Mouse (Mus musculus) intestine, postnatal 0 days (tissue): ENCODE data around the gene Cog5. TPM values are rescaled to one million over a fixed set of nuclear protein-coding genes. Genes with fewer than 3 reads are reported as not detected.

Experiments
- ATAC-seq: fragments of 200-750 bp; cut with Nextera tagmentation; 2 replicates; pipeline ENCODE4 v1.8.0; 2017; ENCODE audit warnings: mild to moderate bottlenecking, moderate TSS enrichment, moderate library complexity
- H3K27ac ChIP-seq: fragments of 300-500 bp; sonication (generic); 2 replicates; pipeline ENCODE4 v1.5.1; 2014; ENCODE audit warnings: mild to moderate bottlenecking, low read depth, low read length, moderate library complexity
- H3K27me3 ChIP-seq: fragments of 300-500 bp; sonication (generic); replicated peaks from 2 replicates; pipeline ENCODE4 v1.6.1; 2014; ENCODE audit warnings: low read length, mixed read lengths; ENCODE audit not compliant: control insufficient read depth, insufficient read depth
- H3K36me3 ChIP-seq: fragments of 300-500 bp; sonication (generic); 2 replicates; pipeline ENCODE4 v1.6.1; 2014; ENCODE audit warnings: mild to moderate bottlenecking, moderate library complexity; ENCODE audit not compliant: control insufficient read depth, insufficient read depth
- H3K4me1 ChIP-seq: fragments of 300-500 bp; sonication (generic); replicated peaks from 2 replicates; pipeline ENCODE4 v1.6.1; 2014; ENCODE audit warnings: antibody characterized with exemption, low read length, mixed read lengths; ENCODE audit not compliant: control insufficient read depth, insufficient read depth
- H3K4me2 ChIP-seq: fragments of 300-500 bp; sonication (generic); replicated peaks from 2 replicates; pipeline ENCODE4 v1.6.1; 2014; ENCODE audit warnings: low read depth, mild to moderate bottlenecking, moderate library complexity
- H3K4me3 ChIP-seq: fragments of 300-500 bp; sonication (generic); 2 replicates; pipeline ENCODE4 v1.5.1; 2014; ENCODE audit warnings: low read depth, low read length
- H3K9ac ChIP-seq: fragments of 300-500 bp; sonication (generic); 2 replicates; pipeline ENCODE4 v1.6.1; 2014; ENCODE audit warnings: mild to moderate bottlenecking, low read depth, low read length
- H3K9me3 ChIP-seq: fragments of 300-500 bp; sonication (generic); 2 replicates; pipeline ENCODE4 v1.6.1; 2016; ENCODE audit warnings: mixed run types; ENCODE audit not compliant: control insufficient read depth
- CTCF ChIP-seq: sonication (generic); IDR thresholded peaks from 2 replicates; pipeline ENCODE4 v1.5.1; 2016; ENCODE audit warnings: low read depth, mild to moderate bottlenecking, control low read depth, antibody characterized with exemption, moderate library complexity
- WGBS: fragments of 180-500 bp; shearing (Covaris S2); extraction: QIAGEN DNeasy Blood & Tissue Kit; methylation state at CpG from one replicate; pipeline ENCODE4 v1.1.7; 2014; 5-methylcytosine and 5-hydroxymethylcytosine counted together
- polyA plus RNA-seq: library from polyadenylated mRNA; unstranded; fragments of >200 nt; fragmentation: Nextera tagmentation; extraction: Ambion mirVana; gene quantifications from 2 replicates; pipeline ENCODE4 v1.2.1, GENCODE M21; 2015

Gene Cog5
- polyA plus RNA-seq, 1 experiment from 2014 or later: 16.4 TPM

- H3K9ac ChIP-seq: no peak overlapping the region
- 0 out of 2 replicates have a peak, but pooled peaks cover 4% of the 10 kb centered on the region for H3K36me3 ChIP-seq
- TF ChIP-seq CTCF: no peak
- no peak overlapping the region for H3K4me3 ChIP-seq
- ATAC-seq: no peak
- H3K4me1 ChIP-seq: no peaks in the 10 kb centered on the region
- H3K27me3 ChIP-seq: no peaks in the 10 kb centered on the region
- no peak overlapping the region for H3K27ac ChIP-seq
- no peaks in the 10 kb centered on the region for H3K9me3 ChIP-seq
- H3K4me2 ChIP-seq: no peak overlapping the region
- 80% methylated on average over 7 of the region's 7 CpGs for WGBS
Observed at GRCm38 (mm10) chr12:31897456-31897855, 242.8 kb downstream of the Cog5 start.

DNA sequence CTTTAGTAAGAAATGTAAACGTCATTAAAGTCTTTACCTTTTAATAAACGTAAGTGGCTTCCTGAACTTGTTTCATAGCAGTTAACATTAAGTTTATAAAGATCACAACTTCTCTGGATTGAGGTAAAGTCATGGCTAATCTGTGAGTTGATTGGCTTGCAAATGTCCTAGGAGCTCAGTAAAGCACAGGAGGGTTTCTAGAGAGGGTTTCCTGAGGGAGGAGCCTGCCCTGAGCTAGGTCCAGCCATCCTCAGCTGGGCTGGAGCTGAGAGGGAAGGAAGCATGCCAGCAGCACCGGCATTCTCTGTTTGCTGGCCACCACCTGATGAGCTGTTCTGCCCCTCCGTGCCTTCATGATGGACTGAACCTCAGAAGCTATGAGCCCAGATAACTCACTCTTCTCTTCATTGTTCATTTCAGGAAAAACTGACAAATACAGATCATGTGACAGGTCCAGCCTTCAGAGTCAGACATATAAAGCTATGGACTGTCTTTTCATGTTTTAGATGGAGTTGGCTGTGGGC lies 245.8 kb downstream of the Cog5 start:
- no peak overlapping the region for H3K9ac ChIP-seq
- H3K4me1 ChIP-seq: no peaks in the 10 kb centered on the region
- no peak overlapping the region for H3K4me3 ChIP-seq
- H3K4me2 ChIP-seq: no peak overlapping the region
- 0 out of 2 replicates have a peak, but pooled peaks cover 4% of the 10 kb centered on the region for H3K36me3 ChIP-seq
- TF ChIP-seq CTCF: no peak
- 80% methylated on average over 4 of the region's 4 CpGs for WGBS
- H3K27ac ChIP-seq: no peak overlapping the region
- ATAC-seq: no peak
- H3K9me3 ChIP-seq: no peaks in the 10 kb centered on the region
- H3K27me3 ChIP-seq: no peaks in the 10 kb centered on the region

GRCm38 (mm10) chr12:31905696-31906551 lies 251.3 kb downstream of the Cog5 start:
- no peaks in the 10 kb centered on the region for H3K4me1 ChIP-seq
- no peak overlapping the region for H3K9ac ChIP-seq
- 66% methylated on average over 6 of the region's 6 CpGs for WGBS
- H3K27me3 ChIP-seq: no peaks in the 10 kb centered on the region
- no peak for TF ChIP-seq CTCF
- peaks cover 3% of the 10 kb centered on the region; the same call in 1 of the 2 replicates for H3K36me3 ChIP-seq
- ATAC-seq: no peak
- no peak overlapping the region for H3K4me2 ChIP-seq
- no peak overlapping the region for H3K4me3 ChIP-seq
- no peak overlapping the region for H3K27ac ChIP-seq
- H3K9me3 ChIP-seq: no peaks in the 10 kb centered on the region

GRCm38 (mm10) chr12:31907436-31907835 lies 252.8 kb downstream of the Cog5 start:
- no peak overlapping the region for H3K4me3 ChIP-seq
- TF ChIP-seq CTCF: no peak

DNA sequence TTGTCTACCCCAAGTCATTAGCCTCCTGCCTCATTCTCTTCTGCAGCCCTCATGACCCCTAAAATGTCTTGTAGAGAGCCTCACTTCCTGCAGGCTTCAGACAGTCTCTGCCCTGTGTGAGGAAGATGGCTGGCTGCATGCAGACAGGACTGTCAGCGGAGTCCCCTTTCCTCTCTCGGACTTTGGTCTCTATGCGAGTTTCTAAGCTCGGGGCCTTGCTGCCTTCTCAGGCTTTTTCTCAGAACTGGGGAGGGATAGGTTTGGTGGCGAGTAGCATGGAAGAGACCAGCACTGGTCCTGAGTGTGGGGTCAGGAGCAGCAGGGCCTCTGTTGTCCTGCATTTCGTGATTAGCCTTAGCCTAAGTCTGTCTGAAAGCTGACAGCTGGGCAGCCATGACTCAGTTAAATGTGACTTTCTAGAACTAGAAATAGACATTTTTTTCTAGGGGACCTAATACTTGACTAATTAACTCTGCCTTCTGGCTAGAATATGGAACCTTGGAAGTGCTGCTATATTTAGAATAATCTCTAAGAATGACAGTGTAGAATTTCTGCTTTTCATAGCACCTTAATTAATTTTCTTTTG lies 258.4 kb downstream of the Cog5 start:
- H3K36me3 ChIP-seq: no peaks in the 10 kb centered on the region
- no peaks in the 10 kb centered on the region; the same call in 1 of the 2 replicates for H3K4me1 ChIP-seq
- H3K27ac ChIP-seq: no peak overlapping the region
- TF ChIP-seq CTCF: no peak
- no peak overlapping the region for H3K4me3 ChIP-seq
- 68% methylated on average over 6 of the region's 6 CpGs for WGBS
- H3K4me2 ChIP-seq: no peak overlapping the region
- ATAC-seq: no peak
- H3K9ac ChIP-seq: no peak overlapping the region
- no peaks in the 10 kb centered on the region for H3K27me3 ChIP-seq
- no peaks in the 10 kb centered on the region for H3K9me3 ChIP-seq

More at GRCm38 (mm10) chr12:31907436-31907835, 252.8 kb downstream of the Cog5 start:
- WGBS: 91% methylated on average over 2 of the region's 2 CpGs
- Histone ChIP-seq H3K9ac (no peak overlapping the region), H3K27me3 (no peaks in the 10 kb centered on the region), H3K9me3 (no peaks in the 10 kb centered on the region), H3K4me2 (no peak overlapping the region), H3K27ac (no peak overlapping the region), H3K4me1 (no peaks in the 10 kb centered on the region), H3K36me3 (peaks cover 3% of the 10 kb centered on the region; the same call in 1 of the 2 replicates)
- no peak for ATAC-seq

DNA sequence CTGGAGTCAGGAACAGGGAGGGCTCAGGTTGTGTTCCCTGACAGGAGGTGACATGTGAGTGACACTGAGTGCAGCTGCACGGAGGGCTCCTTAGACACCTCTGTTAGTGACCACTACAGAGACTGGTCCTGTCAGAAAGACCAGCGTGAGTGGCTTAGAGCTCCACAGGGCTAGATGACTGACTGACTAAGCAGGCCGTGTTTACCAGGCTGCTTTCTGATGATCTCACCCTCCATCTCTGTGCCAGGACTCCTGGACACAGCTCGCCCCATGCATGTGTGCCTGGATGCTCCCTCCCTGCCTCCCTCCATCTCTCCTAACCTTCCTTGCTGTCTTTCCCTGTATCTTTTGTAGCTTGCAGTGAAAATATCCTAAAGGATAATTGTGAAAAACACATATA lies 258.9 kb downstream of the Cog5 start:
- TF ChIP-seq CTCF: no peak
- H3K36me3 ChIP-seq: no peaks in the 10 kb centered on the region
- WGBS: 63% methylated on average over 4 of the region's 4 CpGs
- no peak overlapping the region for H3K4me2 ChIP-seq
- no peak overlapping the region for H3K27ac ChIP-seq
- no peaks in the 10 kb centered on the region for H3K27me3 ChIP-seq
- H3K9me3 ChIP-seq: no peaks in the 10 kb centered on the region
- ATAC-seq: no peak
- H3K9ac ChIP-seq: no peak overlapping the region
- H3K4me3 ChIP-seq: no peak overlapping the region
- H3K4me1 ChIP-seq: no peaks in the 10 kb centered on the region; the same call in 1 of the 2 replicates
